Mouse (Mus musculus) MEL (cell line): ENCODE measurements around the gene Vcan.
A peak's percentile ranks its signal among the peaks of the same experiment; 100 is the strongest.

ENCODE experiments used
- CTCF ChIP-seq, 3 experiments: IDR thresholded peaks in 2 of 3; conservative IDR thresholded peaks in 1 of 3; 2 replicates each; pipeline ENCODE4 v1.5.1; 2011 to 2012; ENCODE audit warnings: low read length in 3 of 3, low read depth in 2 of 3, mild to moderate bottlenecking in 2 of 3, improper control_type of control experiment in 1 of 3, inconsistent platforms in 1 of 3, mixed read lengths in 1 of 3, moderate library complexity in 1 of 3; ENCODE audit not compliant: control insufficient read depth in 1 of 3, insufficient read depth in 1 of 3, poor library complexity in 1 of 3, severe bottlenecking in 1 of 3
- NELFE ChIP-seq: IDR thresholded peaks from 2 replicates; pipeline ENCODE4 v1.6.1; 2011; ENCODE audit warnings: low read depth, low read length, improper control_type of control experiment
- POLR2A ChIP-seq, 2 experiments: IDR thresholded peaks; 2 replicates each; pipeline ENCODE4 v1.6.1; 2011 to 2012; ENCODE audit warnings: low read length in 2 of 2, mild to moderate bottlenecking in 2 of 2, control low read depth in 1 of 2, improper control_type of control experiment in 1 of 2, low read depth in 1 of 2, moderate library complexity in 1 of 2; ENCODE audit not compliant: control insufficient read depth in 1 of 2, insufficient read depth in 1 of 2, poor library complexity in 1 of 2
- UBTF ChIP-seq: IDR thresholded peaks from 2 replicates; pipeline ENCODE4 v1.6.1; 2012; ENCODE audit warnings: low read depth, mild to moderate bottlenecking, inconsistent platforms, low read length, improper control_type of control experiment, moderate library complexity, borderline replicate concordance; ENCODE audit not compliant: insufficient read depth

DNA sequence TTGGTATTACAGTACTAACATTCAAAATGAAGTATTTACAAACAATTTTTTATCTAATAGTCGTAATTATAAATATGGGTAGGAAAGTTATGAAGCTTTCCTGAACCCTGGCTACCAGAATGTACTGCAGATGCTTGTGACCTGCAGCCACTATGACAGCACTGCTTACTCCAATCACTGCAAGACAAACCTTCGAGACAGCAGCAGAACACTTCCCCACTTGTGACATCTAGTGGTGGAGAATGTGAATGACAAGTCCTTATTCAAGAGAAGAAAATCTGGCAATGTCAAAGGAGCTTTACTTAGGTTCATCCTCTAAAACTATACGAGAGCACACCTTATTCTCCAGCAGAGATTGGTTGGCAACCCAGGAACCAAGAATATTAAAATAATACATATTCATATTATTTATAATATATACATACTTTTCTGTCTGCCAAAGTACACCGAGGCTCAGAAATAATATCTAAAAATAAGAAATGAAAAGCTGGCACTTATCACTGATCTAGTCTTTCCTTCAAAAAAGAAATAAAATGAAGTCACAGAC, 108.1 kb downstream of the Vcan start:
- TF ChIP-seq CTCF (IDR thresholded peaks at IDR 0.05 in 2 of 3, conservative IDR thresholded peaks at IDR 0.05 in 1 of 3; ENCODE audit: control insufficient read depth in 1 of 3, insufficient read depth in 1 of 3, low read depth in 2 of 3, low read length in 3 of 3, poor library complexity in 1 of 3, severe bottlenecking in 1 of 3), result peak; percentile 39 to 73 (median 70)
- no peak for TF ChIP-seq NELFE
- no peak for TF ChIP-seq POLR2A (IDR thresholded peaks at IDR 0.05; ENCODE audit: control insufficient read depth in 1 of 2, insufficient read depth in 1 of 2, low read depth in 1 of 2, low read length in 2 of 2, poor library complexity in 1 of 2)
- no peak for TF ChIP-seq UBTF
